Mouse (Mus musculus): Measurements from ENCODE around the gene Ptpn20.

Gene Ptpn20

DNA sequence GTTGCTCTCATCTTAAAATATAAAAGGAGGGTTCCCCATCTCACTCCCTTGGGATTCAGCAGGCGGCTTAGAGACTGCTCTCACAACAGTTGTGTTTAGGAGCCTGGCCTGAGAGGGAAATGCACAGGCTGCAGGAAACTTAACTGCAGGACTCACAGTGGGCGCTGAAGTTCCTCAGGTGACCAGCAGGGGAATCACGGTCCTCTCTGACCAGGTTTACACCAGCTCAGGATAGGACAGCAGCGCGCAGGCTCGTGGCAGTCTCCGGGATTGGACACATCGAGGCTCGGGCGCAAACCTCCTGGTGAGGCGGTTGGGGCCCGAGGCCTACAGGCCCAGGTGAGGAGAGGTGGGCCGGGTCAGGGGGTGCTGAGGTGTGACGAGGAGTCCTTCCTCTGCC is at the start of gene Ptpn20:
Gene Ptpn20, plus strand, starts transcription at position 257 of the 400 bp plus-strand sequence.
- no peak for DNase-seq

DNA sequence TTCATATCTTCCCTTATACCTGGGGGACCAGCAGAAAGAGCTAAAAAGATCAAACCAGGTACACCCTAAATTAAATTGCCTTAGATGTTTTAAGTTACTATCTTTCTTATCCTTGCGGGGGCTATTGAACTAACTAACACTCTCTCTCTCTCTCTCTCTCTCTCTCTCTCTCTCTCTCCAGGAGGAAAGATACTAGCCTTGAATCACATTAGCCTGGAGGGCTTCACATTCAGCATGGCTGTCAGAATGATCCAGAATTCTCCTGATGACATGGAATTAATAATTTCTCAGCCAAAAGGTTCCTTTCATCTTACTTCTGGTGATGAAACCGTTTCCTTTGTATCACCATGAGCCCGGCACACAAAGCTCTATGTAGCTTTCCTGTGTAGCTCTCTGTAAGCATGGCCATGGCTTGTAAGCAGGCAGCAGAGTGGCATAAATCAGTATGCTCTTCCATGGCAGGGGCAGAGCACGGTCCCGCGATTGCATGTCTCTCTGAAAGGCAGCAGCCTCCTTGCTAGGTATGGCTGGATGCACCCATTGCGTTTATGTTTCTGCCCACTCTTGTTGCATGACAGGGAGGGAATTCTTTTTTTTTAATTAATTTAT is 49.3 kb upstream of the Ptpn20 start:
- no peak for DNase-seq

DNA sequence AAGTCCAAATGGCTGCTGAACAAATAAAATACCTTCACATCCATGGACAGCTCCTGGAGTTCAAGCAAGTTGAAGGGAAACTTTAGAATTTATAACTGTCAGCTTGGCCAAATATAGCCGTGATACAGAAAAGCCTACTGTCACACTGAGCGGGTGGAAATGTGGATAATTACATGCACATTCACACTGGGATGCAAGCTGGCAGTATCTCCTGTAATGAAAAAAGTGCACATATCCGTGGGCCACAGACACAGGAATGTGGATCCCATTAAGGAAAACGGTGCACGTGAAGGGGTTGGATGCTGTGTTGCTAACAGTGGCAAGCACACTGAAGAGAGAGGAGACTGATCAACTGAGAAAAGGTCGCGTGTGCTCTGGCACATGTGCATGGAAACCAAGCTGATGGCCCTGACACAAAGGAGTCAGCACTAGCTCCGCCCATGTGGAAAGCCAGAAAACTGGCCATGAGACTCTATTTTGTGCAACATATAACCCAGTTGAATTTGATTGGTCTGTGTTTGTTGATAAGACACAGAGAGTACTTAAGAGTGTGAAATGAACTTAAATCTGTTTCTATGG is 43.4 kb upstream of the Ptpn20 start:
- no peak for DNase-seq

DNA sequence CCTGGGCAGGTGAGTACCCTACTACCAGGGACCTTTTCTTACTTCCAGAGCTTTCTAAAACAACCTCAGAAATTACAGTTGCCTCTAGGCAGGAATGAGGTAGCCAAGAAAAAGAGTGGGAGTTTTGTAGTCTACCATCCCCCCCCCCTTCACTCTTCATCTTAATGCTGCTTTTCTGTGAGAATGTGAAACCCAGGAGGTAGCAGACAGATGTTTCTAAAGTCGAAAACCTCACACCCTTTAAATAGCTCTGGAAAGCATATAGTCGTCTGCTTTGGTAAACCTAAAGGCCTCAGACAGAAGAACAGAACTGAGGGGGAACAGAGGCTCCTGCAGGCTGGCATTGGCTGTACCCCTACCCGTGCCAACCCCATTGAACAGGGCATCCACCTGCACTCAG is 40.4 kb upstream of the Ptpn20 start:
- no peak for DNase-seq

DNA sequence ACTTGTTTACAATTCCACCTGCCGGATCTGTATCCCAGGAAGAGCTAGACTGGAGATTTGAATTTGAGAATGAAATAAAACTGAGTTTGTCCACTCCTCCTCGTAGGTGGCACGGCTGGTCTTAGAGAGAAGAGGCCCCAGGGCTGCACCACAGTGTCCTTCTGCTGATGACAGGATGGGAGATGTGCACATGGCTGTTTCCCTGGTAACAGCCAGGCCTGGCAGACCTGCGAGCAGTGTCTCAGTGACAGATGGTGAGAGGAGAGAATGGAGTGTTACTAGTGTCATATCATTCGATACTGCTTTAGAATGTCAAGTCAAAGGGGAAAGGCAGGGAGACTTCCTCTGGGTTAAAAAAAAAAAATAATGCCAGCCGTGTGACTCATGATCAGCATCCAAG is 39.2 kb upstream of the Ptpn20 start:
- DNase-seq, result no peak

DNA sequence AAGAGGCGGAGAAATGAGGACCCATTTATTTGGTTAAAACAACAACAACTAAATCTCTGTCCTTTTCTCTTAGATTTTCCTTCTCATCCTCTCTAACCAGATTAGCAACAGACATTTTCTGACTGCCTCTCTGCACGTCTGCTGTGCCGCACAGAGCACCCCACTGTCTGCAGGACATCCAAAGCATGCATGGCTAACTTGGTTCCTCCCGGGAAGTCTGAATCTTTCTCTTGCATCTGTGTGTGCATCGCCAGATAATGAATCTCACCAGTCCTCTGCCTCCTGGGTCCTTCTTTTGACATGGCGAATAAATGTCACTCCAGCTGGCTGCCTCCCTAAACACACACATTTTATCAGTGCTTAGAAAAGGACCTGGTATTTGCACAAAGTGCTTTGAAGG is 18.3 kb upstream of the Ptpn20 start:
- no peak for DNase-seq

DNA sequence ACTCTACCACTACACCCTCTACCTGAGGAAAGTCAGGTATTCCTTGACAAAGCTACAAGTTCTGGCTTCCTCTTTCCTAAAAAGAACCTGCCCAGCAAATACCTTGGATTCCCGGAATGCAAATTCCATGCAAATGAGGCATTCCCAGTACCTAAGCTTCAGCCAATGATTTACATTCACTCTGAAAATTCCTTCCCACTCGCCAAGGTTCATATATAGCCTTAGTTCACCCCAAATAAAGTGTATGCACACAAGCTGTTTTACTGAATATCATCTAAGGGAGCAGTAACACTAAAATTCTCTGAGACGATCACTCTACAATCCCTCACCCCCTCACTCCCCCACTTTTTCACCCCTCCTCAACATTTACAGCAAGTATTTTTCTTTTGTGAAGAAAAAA is 15.4 kb upstream of the Ptpn20 start:
- DNase-seq, result no peak

DNA sequence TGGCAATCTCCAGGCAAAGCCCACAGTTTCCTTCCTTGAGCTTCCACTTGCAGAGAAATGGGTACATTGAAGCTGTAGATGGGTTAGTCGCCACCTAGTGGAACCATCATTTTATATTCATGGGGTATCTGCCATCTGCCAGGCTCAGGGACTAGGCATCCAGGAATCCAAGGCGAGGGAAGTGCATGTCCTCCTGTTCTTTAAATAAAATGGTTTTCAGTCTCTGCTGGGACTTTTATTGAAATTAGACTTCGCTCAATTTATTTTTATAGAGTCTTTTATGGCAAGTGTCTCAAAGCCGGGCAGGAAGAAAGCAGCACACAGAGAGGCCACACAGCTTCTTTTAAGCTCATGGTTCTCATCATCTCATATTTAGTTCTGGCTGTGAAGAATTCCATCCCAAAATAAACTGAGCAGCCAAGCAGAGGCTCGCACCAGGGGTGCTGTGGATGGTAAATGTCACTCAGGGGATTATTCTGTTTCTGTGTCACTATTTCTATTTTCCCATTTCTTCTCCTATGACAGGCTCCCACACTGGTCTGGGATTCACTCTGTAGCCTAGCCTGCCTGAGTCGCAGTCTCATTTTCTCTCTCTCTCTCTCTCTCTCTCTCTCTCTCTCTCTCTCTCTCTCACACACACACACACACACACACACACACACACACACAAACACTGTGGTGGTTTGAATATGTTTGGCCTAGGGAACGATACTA is 9.1 kb upstream of the Ptpn20 start:
- DNase-seq, result no peak

DNA sequence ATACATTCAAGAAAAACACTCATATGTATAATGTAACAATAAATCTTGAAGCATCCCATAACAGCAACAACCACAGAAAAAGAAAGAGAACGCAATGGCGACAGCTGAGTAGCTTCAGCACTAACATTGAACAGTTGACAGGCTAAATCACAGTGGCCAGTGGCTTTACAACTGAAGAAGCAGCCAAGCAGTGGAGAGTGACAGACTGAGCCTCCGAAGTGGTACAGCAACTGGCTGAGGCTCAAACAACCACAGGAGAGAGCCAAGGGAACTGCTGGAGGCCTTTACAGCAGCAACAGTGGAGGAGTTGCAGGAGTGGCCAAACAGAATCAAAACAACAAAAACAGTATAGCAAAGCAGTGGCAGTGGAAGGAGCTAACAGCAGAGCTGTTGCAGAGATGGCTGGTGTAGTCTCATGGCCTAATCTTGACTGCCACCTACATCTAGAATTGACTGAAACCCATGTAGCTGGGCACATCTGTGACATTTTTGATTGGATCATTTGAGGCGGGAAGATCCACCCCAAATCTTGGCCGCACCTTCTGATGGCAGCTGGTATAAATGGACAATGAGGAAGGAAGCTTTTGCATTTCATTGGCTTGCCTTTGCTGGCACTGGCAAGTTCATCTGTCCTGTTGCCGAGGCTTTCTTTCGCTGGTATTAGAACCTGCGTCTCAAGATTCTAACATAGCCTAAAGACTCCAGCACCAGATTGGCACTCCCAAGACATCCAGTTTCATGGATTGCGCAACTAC is 9.5 kb downstream of the Ptpn20 start:
- no peak for DNase-seq

DNA sequence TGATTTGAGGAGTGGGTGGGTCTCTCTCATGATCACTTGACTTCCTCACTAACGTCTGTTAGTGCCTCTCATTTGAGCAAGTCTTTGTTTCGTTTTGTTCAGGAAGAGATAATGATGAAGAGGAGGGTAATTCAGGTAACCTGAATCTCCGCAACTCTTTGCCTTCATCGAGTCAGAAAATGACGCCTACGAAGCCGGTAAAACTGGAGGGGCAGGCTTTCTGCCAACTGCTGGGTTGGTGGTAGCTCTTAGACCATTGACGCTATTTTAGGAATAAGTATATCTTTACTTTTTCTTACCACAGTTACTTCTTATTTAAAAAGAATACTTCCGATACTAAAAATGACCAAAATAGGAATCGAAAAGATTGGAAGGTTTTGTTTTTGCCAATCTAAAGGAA is 18.4 kb downstream of the Ptpn20 start:
- DNase-seq, result no peak

DNA sequence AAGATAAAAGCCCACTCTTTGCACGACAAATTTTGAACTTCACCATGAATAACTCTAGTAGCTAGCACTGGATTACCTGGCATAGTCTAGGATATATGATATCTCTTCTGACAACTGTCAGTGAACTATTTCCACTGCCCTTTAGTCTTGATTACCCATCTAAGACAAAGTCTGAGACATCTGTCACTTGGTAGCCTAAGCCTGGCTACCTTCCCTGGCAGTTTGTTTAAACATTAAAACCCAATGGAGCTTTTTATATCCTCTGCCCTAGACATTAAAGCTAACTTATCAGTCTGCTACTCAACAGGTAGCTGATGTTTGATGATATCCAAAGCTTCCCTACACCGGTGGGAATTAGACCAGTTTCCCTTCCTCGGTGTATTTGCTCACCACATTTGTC is 36.0 kb downstream of the Ptpn20 start:
- DNase-seq, result no peak

DNA sequence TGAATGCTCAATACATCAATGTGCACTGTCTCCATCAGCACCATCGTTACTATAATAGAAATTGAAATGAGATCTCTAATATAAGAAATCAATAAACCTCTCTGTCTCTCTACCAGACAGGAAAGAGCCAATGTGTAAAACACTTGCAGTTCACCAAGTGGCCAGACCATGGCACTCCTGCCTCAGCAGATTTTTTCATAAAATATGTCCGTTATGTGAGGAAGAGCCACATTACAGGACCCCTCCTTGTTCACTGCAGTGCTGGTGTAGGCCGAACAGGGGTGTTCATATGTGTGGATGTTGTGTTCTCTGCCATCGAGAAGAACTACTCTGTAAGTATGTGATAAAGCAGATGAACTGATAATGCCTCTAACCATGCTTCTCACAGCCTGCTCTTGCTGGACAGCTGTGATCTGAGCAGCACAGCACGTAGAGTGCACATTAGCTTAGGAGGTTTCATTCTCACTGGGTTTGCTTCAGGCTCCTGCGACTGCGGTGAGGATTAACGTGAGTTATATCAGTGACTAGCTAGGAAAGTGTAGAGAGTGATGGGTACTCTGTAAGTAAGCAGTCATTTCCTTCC is 43.9 kb downstream of the Ptpn20 start:
- DNase-seq, result no peak

DNA sequence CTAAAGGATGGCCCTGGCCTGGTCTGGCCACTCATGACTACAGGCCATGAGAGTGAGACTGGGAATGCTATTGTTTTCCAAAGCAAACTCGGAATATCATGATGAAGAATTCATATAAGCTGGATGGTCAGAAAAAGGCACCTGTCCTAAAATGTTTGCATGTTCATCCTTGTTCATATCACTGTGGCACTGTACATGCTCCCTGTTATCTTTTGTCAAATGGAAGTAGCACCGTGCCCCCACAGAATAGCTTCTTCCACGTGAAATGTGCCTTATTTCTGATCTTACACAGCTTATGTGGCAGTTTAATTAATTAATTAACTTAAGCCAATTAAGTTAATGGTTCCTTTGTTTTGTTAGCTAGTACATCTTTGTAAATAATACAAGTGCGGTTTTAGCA is 45.3 kb downstream of the Ptpn20 start:
- DNase-seq, result no peak

DNA sequence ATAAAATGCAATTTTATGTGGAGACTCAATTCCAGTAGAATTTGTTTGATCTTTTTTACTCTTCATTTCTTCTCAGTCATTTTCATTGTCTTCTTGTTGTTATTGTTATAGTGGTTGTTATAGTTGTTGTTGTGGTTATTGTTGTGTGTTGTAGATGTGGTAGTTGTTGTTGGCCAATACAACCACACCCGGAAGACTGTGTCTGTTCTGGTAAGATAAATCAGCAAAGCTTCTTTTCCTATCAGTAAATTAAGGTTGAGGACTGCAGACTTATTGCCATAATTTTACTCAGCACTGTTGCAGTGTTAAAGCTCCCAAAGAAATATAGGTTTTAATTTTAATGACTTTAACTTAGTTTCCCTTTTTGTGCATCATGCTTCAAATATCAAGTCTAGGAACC is 45.8 kb downstream of the Ptpn20 start:
- DNase-seq, result no peak

DNA sequence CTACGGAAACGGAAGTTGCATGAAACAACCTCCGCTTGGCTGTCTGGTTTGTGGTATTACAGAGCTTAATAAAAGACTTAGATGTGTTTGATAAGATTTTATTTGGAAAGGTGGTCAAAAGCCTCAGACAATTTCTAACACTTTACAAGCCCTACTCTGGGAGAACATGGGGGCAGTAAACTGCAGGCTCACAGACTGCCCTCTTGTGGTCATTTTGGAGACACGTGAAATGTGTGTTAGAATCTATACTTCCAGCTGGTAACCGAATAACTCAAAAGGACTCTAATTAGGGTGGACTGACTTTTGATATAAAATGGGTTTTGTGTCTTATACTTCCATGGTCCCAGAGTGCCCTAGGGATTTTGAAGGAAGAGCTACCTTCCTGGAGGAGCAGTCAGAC is 50.4 kb downstream of the Ptpn20 start:
- no peak for DNase-seq

DNA sequence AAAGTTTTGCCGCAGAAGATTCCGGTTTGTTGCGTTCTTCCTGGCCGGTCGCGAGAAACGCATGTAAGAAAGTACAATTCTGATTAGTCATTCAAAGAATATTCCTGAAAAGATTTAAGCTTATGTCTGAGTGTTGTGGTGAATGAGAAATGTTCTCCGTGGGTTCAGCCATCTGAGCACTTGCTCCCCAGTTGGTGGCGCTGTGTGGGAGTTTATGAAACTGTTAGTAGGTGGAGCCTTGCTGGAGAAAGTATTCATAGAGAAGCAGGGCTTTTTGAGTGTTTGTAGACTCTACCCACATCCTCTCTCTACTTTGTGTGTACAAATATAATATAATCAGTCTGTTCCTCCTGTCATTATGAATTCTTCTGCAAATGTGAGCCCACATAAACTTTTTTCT is 61.7 kb downstream of the Ptpn20 start:
- DNase-seq, result no peak

DNA sequence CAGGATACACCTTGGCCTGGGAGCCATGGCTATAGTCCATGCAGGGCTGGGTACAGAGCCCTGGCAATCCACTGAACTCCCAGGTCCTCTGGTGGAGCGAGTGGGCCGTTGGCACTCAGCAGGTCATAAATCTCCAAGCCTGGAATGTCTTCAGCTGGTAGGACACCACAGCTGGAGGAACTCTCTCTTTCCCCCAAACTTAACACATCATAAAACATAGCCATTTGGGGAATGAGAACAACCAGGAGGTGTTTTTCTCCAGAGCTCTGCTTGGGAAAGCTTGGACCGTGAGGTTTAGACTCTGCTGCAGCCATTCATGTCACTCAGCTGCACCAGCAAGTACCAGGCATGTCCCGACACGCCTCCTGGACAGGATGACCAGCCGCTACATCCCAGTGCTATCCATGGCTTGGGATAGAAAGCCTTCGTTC is 68.5 kb downstream of the Ptpn20 start:
- no peak for DNase-seq

DNA sequence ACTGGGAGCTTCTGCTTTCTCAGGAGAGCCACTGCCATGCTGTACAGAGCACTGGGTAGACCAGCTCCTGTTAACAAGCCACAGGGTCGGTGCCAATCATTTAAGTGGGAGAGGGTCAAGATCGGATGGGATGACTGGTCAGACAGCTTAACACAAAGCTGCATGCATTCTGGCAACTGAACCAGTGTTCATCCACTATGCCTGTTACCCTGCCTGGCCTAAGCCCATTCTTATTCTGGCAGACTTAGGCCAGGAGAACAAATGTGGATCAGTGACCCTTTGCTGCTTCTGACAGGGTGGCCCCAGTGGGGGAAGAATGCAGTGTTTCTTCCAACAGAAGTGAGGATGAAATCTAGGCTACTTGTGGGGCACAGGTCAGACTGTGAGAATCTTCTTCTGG is 69.3 kb downstream of the Ptpn20 start:
- no peak for DNase-seq

DNA sequence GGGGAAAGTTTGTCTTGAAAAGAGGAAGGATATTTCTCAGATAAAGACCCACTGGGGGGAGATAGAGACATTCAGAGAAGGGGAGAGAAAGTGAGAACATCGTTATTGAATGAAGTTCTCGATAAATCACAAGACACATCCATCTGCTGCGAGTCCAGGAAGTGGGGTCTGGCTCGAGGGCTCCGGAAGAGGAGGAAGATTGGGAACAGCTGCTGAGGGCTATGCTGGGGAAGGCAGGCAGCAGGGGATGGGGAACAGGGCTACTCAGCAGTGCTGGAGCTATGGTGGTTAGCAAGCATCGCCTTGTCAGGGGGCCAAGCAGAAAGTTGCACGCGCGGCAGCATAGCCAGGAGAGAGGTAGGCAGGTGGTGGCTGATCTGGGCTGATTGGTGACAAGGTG is 73.1 kb downstream of the Ptpn20 start:
- DNase-seq, result no peak

DNA sequence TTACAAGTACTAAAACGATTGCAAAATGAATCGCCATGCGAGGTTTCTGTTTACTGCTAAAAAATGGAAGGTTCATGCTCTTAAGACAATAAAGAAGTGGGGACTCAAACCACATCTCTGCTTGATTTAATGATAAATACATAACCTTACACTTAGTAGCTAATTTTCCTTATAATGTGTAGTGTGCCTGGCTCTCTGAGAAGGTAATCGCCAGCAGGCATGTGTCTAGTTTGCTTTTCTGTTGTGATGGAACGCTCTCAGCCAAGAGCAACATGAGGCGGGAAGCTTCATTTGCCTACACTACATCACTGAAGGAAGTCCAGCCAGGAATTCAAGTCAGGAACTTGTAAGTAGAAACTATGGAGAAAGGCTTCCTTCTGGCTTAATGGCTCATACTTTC is 77.3 kb downstream of the Ptpn20 start:
- DNase-seq, result no peak

DNA sequence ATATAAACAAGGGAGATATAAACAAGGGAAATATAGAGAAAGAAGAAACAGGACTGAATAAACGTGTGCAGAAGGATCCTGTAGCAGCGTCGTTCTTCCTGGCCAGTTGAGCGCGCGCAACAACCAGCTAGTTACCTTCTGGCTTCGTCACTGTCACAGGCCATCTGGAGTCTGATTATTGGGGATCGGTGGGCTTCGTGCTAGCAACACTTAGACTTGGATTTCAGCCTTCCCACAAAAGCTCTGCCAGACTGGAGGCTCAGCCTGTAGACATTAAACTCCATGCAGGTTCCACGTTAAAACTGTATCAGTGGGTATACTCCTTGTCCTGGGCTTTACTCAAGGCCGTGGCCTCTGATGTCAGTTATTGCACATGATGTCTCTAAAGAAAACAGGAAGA is 80.9 kb downstream of the Ptpn20 start:
- no peak for DNase-seq

DNA sequence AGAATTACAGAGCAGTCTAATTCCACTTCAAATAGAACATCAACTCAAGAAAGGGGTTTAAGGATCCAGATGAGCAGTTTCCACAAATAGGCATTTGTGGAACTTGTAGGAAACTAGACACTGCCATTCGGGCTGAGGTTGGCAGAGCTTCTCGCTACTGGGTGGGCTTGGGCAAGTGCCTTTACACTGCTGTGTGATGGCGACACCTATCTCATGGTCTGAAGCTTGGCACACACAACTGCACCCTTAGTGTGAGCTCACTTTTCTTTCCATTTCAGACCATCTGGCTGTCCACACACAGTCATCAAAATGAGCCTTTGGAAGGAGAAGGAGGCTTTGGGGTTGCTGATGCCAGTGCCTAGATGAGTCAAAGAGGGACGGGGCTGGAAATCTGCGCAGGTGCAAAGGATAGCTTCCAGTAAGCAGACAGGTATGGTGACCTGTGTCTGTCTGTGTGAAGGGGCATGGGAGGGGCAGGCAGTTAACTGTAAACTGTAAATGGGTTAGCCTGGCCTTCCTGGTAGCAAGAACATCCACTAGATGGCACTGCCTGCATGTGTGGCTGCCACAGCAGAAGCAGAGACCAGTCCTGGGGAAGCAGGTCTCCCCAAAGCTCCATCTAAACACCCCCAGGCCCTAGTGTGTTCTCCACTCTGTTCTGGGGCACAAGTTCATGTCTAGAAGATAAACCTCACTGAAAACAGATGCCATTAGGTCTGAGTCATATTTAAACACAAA is 84.5 kb downstream of the Ptpn20 start:
- peak; percentile 5 for DNase-seq

DNA sequence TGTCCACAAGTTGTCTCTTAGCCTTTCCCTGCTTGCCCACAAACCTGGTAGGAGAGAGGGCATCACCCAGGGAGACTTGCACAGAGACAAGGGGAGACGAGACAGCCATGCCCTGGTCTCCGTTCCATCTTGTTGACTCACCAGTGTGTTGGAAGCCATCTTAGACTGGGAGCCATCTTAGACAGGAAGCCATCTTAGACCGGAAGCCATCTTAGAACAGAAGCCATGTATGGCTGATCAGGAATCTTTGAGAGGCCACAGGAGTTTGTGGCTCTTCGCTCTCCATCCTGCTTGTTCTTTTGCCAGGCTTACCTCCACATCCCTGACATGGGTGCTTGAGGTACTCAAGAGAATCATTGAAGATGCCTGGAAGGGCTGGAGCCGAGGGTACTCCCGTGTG is 89.0 kb downstream of the Ptpn20 start:
- DNase-seq, result no peak
